Mouse (Mus musculus) ES-E14 (cell line): Measurements from ENCODE around the gene Gm30083.

ENCODE experiments used
- CHD2 ChIP-seq: IDR thresholded peaks from 2 replicates; pipeline ENCODE4 v1.6.1; 2014; ENCODE audit warnings: mild to moderate bottlenecking, low read depth, low read length, inconsistent platforms
- HCFC1 ChIP-seq: IDR thresholded peaks from 2 replicates; pipeline ENCODE4 v1.6.1; 2012; ENCODE audit warnings: low read length, inconsistent platforms, borderline replicate concordance; ENCODE audit not compliant: insufficient read depth
- MAFK ChIP-seq: IDR thresholded peaks from 2 replicates; pipeline ENCODE4 v1.6.1; 2014; ENCODE audit warnings: mild to moderate bottlenecking, low read depth, low read length, inconsistent platforms; ENCODE audit not compliant: insufficient read depth
- ZC3H11A ChIP-seq: IDR thresholded peaks from 2 replicates; pipeline ENCODE4 v1.6.1; 2012; ENCODE audit warnings: low read depth, mild to moderate bottlenecking, inconsistent platforms, low read length, borderline replicate concordance
- ZNF384 ChIP-seq: IDR thresholded peaks from 2 replicates; pipeline ENCODE4 v1.6.1; 2012; ENCODE audit warnings: low read depth, low read length, inconsistent platforms

DNA sequence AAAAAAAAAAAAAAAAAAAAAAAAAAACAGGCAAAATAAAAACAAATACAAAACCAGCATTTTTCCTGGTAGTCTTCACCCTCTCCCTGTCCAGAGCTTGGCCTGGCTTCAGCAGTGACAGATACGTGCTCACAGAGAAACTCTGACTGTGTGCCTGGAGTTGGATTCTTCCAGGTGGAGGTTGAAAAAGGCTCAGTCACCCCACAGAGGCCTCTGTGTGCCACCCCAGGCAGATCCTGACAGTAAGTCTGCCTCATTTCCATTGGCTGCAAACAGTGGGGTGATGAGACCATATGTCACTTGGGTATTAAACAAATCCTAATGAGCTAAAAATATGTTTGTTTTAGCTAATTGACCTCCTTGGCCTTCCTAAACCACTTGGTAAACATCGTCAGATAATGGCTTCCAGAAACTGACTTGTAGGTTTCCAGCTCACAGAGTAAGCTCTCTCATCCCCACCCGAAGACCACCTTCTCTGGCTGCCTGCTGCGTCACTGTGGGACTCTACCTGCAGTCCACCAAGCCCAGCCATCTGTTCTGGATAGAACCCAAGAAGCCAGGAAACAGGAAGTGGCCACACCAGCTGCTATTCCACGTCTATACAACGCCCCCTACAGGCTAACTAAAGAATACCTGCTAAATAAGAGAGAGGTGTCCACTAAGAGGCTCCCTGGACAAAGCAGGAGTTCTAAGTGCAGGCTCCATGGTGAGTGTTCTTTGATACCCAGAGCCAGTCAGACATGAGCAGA is 62.6 kb downstream of the Gm30083 start:
- TF ChIP-seq MAFK (no peak), ZNF384 (no peak), ZC3H11A (no peak), CHD2 (no peak), HCFC1 (no peak)
